Mouse (Mus musculus): Measurements from ENCODE around the gene Tldc1. TPM values are rescaled to one million over a fixed set of nuclear protein-coding genes. Genes with fewer than 3 reads are reported as not detected.

The Tldc1 gene
- polyA plus RNA-seq, 1 experiment from 2014 or later = 12.5 TPM

GRCm38 (mm10) chr8:119783579-119783978 lies 5.4 kb upstream of the Tldc1 start:
- H3K4me2 ChIP-seq (ENCODE audit: low read depth, low read length) = no peak overlapping the region
- H3K27me3 ChIP-seq (ENCODE audit: control insufficient read depth, insufficient read depth, low read length) = peaks cover 4% of the 10 kb centered on the region; the same call in 1 of the 2 replicates
- H3K4me3 ChIP-seq (ENCODE audit: low read length) = no peak overlapping the region
- H3K9ac ChIP-seq (ENCODE audit: low read length) = no peak overlapping the region; the same call in 1 of the 2 replicates
- WGBS = 64% methylated on average over 6 of the region's 6 CpGs
- no peaks in the 10 kb centered on the region for H3K36me3 ChIP-seq (ENCODE audit: control insufficient read depth, insufficient read depth)
- H3K27ac ChIP-seq (ENCODE audit: low read length) = peak overlapping the region; percentile 5; the same call in 1 of the 2 replicates
- 0 out of 2 replicates have a peak, but pooled peaks have one; percentile 5 for ATAC-seq (replicated peaks; ENCODE audit: extremely low read depth, insufficient read depth, low FRiP score)
- peaks cover 8% of the 10 kb centered on the region for H3K4me1 ChIP-seq (ENCODE audit: control insufficient read depth, insufficient read depth, low read length)
- H3K9me3 ChIP-seq (replicated peaks; ENCODE audit: control insufficient read depth, low read length) = no peaks in the 10 kb centered on the region

GRCm38 (mm10) chr8:119782715-119783114 lies 4.5 kb upstream of the Tldc1 start:
- Histone ChIP-seq H3K4me1 (ENCODE audit: control insufficient read depth, insufficient read depth, low read length) (peaks cover 12% of the 10 kb centered on the region), H3K9ac (ENCODE audit: low read length) (no peak overlapping the region), H3K27me3 (ENCODE audit: control insufficient read depth, insufficient read depth, low read length) (peaks cover 2% of the 10 kb centered on the region; the same call in 1 of the 2 replicates), H3K36me3 (ENCODE audit: control insufficient read depth, insufficient read depth) (no peaks in the 10 kb centered on the region), H3K4me2 (ENCODE audit: low read depth, low read length) (no peak overlapping the region), H3K9me3 (replicated peaks; ENCODE audit: control insufficient read depth, low read length) (no peaks in the 10 kb centered on the region), H3K4me3 (ENCODE audit: low read length) (no peak overlapping the region), H3K27ac (ENCODE audit: low read length) (no peak overlapping the region)
- 4% methylated on average over 5 of the region's 5 CpGs for WGBS
- ATAC-seq (replicated peaks; ENCODE audit: extremely low read depth, insufficient read depth, low FRiP score) = no peak

GRCm38 (mm10) chr8:119781086-119781840 lies 3.0 kb upstream of the Tldc1 start:
- Histone ChIP-seq H3K9ac (ENCODE audit: low read length) (no peak overlapping the region), H3K9me3 (replicated peaks; ENCODE audit: control insufficient read depth, low read length) (no peaks in the 10 kb centered on the region), H3K36me3 (ENCODE audit: control insufficient read depth, insufficient read depth) (no peaks in the 10 kb centered on the region), H3K4me2 (ENCODE audit: low read depth, low read length) (no peak overlapping the region), H3K27me3 (ENCODE audit: control insufficient read depth, insufficient read depth, low read length) (peaks cover 2% of the 10 kb centered on the region; the same call in 1 of the 2 replicates), H3K27ac (ENCODE audit: low read length) (no peak overlapping the region), H3K4me3 (ENCODE audit: low read length) (no peak overlapping the region), H3K4me1 (ENCODE audit: control insufficient read depth, insufficient read depth, low read length) (peaks cover 21% of the 10 kb centered on the region)
- no peak for ATAC-seq (replicated peaks; ENCODE audit: extremely low read depth, insufficient read depth, low FRiP score)
- WGBS = 51% methylated on average over 4 of the region's 4 CpGs

GRCm38 (mm10) chr8:119780402-119781049 lies 2.3 kb upstream of the Tldc1 start:
- Histone ChIP-seq H3K4me3 (ENCODE audit: low read length) (no peak overlapping the region), H3K27me3 (ENCODE audit: control insufficient read depth, insufficient read depth, low read length) (peaks cover 2% of the 10 kb centered on the region; the same call in 1 of the 2 replicates), H3K27ac (ENCODE audit: low read length) (no peak overlapping the region), H3K9me3 (replicated peaks; ENCODE audit: control insufficient read depth, low read length) (no peaks in the 10 kb centered on the region), H3K4me1 (ENCODE audit: control insufficient read depth, insufficient read depth, low read length) (peaks cover 21% of the 10 kb centered on the region), H3K36me3 (ENCODE audit: control insufficient read depth, insufficient read depth) (no peaks in the 10 kb centered on the region), H3K4me2 (ENCODE audit: low read depth, low read length) (no peak overlapping the region), H3K9ac (ENCODE audit: low read length) (no peak overlapping the region)
- 71% methylated on average over 9 of the region's 9 CpGs for WGBS
- ATAC-seq (replicated peaks; ENCODE audit: extremely low read depth, insufficient read depth, low FRiP score) = no peak

- peak overlapping the region; percentile 67 for H3K9ac ChIP-seq (ENCODE audit: low read length)
- H3K36me3 ChIP-seq (ENCODE audit: control insufficient read depth, insufficient read depth) = no peaks in the 10 kb centered on the region
- H3K27ac ChIP-seq (ENCODE audit: low read length) = peak overlapping the region; percentile 77
- ATAC-seq (replicated peaks; ENCODE audit: extremely low read depth, insufficient read depth, low FRiP score) = no peak
- no peak overlapping the region for H3K4me3 ChIP-seq (ENCODE audit: low read length)
- 21% methylated on average over 14 of the region's 14 CpGs for WGBS
- H3K4me2 ChIP-seq (ENCODE audit: low read depth, low read length) = peak overlapping the region; percentile 96
- H3K27me3 ChIP-seq (ENCODE audit: control insufficient read depth, insufficient read depth, low read length) = no peaks in the 10 kb centered on the region
- H3K4me1 ChIP-seq (ENCODE audit: control insufficient read depth, insufficient read depth, low read length) = peaks cover 20% of the 10 kb centered on the region
- no peaks in the 10 kb centered on the region for H3K9me3 ChIP-seq (replicated peaks; ENCODE audit: control insufficient read depth, low read length)
Measured at GRCm38 (mm10) chr8:119779013-119779737, 959 bp upstream of the Tldc1 start.

- no peaks in the 10 kb centered on the region for H3K27me3 ChIP-seq (ENCODE audit: control insufficient read depth, insufficient read depth, low read length)
- H3K9me3 ChIP-seq (replicated peaks; ENCODE audit: control insufficient read depth, low read length) = no peaks in the 10 kb centered on the region
- peak overlapping the region; percentile 91 for H3K9ac ChIP-seq (ENCODE audit: low read length)
- H3K27ac ChIP-seq (ENCODE audit: low read length) = peak overlapping the region; percentile 85
- H3K4me2 ChIP-seq (ENCODE audit: low read depth, low read length) = peak overlapping the region; percentile 96
- WGBS = 23% methylated on average over 7 of the region's 7 CpGs
- peaks cover 18% of the 10 kb centered on the region for H3K4me1 ChIP-seq (ENCODE audit: control insufficient read depth, insufficient read depth, low read length)
- peak overlapping the region; percentile 81 for H3K4me3 ChIP-seq (ENCODE audit: low read length)
- no peaks in the 10 kb centered on the region for H3K36me3 ChIP-seq (ENCODE audit: control insufficient read depth, insufficient read depth)
- 0 out of 2 replicates have a peak, but pooled peaks have one; percentile 6 for ATAC-seq (replicated peaks; ENCODE audit: extremely low read depth, insufficient read depth, low FRiP score)
Measured at GRCm38 (mm10) chr8:119777765-119778164, 451 bp downstream of the Tldc1 start.

- no peak for ATAC-seq (replicated peaks; ENCODE audit: extremely low read depth, insufficient read depth, low FRiP score)
- Histone ChIP-seq H3K9me3 (replicated peaks; ENCODE audit: control insufficient read depth, low read length) (no peaks in the 10 kb centered on the region), H3K9ac (ENCODE audit: low read length) (0 out of 2 replicates have a peak overlapping the region, but pooled peaks have one; percentile 12), H3K4me3 (ENCODE audit: low read length) (no peak overlapping the region), H3K4me2 (ENCODE audit: low read depth, low read length) (no peak overlapping the region), H3K36me3 (ENCODE audit: control insufficient read depth, insufficient read depth) (no peaks in the 10 kb centered on the region), H3K27me3 (ENCODE audit: control insufficient read depth, insufficient read depth, low read length) (no peaks in the 10 kb centered on the region), H3K27ac (ENCODE audit: low read length) (no peak overlapping the region), H3K4me1 (ENCODE audit: control insufficient read depth, insufficient read depth, low read length) (peaks cover 18% of the 10 kb centered on the region)
- 75% methylated on average over 7 of the region's 7 CpGs for WGBS
Measured at GRCm38 (mm10) chr8:119776668-119777245, 1.5 kb downstream of the Tldc1 start.

GRCm38 (mm10) chr8:119765761-119766444 lies 12.3 kb downstream of the Tldc1 start:
- 65% methylated on average over 22 of the region's 22 CpGs for WGBS
- Histone ChIP-seq H3K4me2 (ENCODE audit: low read depth, low read length) (no peak overlapping the region), H3K27ac (ENCODE audit: low read length) (no peak overlapping the region), H3K36me3 (ENCODE audit: control insufficient read depth, insufficient read depth) (peaks cover 18% of the 10 kb centered on the region; the same call in 1 of the 2 replicates), H3K4me3 (ENCODE audit: low read length) (no peak overlapping the region), H3K4me1 (ENCODE audit: control insufficient read depth, insufficient read depth, low read length) (no peaks in the 10 kb centered on the region), H3K9me3 (replicated peaks; ENCODE audit: control insufficient read depth, low read length) (no peaks in the 10 kb centered on the region), H3K9ac (ENCODE audit: low read length) (no peak overlapping the region), H3K27me3 (ENCODE audit: control insufficient read depth, insufficient read depth, low read length) (no peaks in the 10 kb centered on the region)
- no peak for ATAC-seq (replicated peaks; ENCODE audit: extremely low read depth, insufficient read depth, low FRiP score)
